Mouse (Mus musculus): ENCODE results near the gene Smg9.

- TF ChIP-seq CTCF (IDR thresholded peaks at IDR 0.05; ENCODE audit: borderline replicate concordance, extremely low read depth, insufficient read depth, insufficient read length) (no peak), POLR2A (IDR thresholded peaks at IDR 0.05; ENCODE audit: borderline replicate concordance, extremely low read depth, insufficient read depth, insufficient read length, poor library complexity, severe bottlenecking) (no peak)
Measured at GRCm38 (mm10) chr7:24457726-24458370, 58.4 kb downstream of the Smg9 start.
